Mouse (Mus musculus): ENCODE data around the gene Dtnb. TPM values are rescaled to one million over a fixed set of nuclear protein-coding genes. Genes with fewer than 3 reads are reported as not detected.

Gene Dtnb
- polyA plus RNA-seq, 1 experiment from 2014 or later, result 17.3 TPM

DNA sequence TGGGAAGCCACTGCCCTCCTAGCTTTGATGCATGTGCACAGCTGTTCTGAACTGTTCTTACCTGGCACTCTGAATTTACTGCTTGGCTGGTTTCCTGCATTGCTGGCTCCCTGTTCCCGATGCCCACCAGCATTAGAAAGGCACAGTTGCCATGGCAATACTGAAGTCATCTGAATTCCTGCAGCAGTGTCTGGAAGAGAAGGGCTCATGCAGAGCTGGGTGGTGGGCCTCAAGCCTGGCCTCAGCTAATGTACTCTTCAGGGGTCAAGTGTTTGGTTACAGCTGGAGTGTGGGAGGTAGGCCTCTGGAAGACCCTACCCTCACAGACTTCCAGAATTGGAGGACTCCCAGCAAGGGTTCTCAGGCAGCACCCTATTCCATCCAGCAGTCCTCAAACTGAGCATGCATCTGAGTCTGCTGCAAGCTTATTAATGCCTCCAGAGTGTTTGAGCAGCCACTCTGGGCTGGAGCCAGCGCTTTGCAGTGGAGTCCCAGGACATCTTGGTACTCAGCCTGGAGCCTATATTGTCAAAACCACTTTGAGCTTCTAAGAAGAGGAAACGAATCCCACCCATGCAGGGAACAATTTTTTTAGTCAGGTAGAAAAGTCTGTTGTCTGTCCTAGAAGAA is 211.1 kb downstream of the Dtnb start:
- H3K27me3 ChIP-seq (replicated peaks; ENCODE audit: control insufficient read depth, insufficient read depth, low read length), result no peaks in the 10 kb centered on the region
- no peak overlapping the region; the same call in 1 of the 2 replicates for H3K27ac ChIP-seq (ENCODE audit: low read length)
- 36% methylated on average over 3 of the region's 3 CpGs for WGBS
- H3K4me3 ChIP-seq (ENCODE audit: low read length), result no peak overlapping the region
- peaks cover 80% of the 10 kb centered on the region for H3K4me1 ChIP-seq (ENCODE audit: control insufficient read depth, insufficient read depth, low read length)
- no peaks in the 10 kb centered on the region for H3K9me3 ChIP-seq (ENCODE audit: control insufficient read depth, low read length)
- no peak for ATAC-seq
- no peak overlapping the region for H3K4me2 ChIP-seq (ENCODE audit: low read depth, low read length)
- no peaks in the 10 kb centered on the region for H3K36me3 ChIP-seq (ENCODE audit: control insufficient read depth, insufficient read depth, low read length)
- H3K9ac ChIP-seq (ENCODE audit: low read depth, low read length), result no peak overlapping the region

DNA sequence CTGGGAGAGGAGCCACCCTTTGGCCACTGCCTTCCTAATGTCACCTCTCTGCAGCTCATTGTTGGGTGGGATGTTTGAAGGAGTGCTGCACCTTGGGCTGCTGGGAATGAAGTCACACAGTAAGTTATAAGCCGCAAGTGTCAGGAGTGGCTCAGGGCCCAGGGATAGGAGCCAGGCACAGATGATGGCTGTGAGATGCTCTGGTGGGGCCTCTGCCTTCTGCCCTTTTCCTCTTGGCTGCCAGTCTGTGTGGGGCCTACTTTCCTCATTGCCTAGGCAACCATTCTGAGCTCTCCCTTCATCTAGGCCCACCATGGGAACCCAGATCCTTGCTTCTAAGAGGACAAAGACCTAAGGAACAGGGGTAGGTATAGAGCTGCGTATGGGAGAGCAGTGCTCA is 212.1 kb downstream of the Dtnb start:
- Histone ChIP-seq H3K4me1 (ENCODE audit: control insufficient read depth, insufficient read depth, low read length) (peaks cover 84% of the 10 kb centered on the region), H3K9ac (ENCODE audit: low read depth, low read length) (peak overlapping the region; percentile 44), H3K36me3 (ENCODE audit: control insufficient read depth, insufficient read depth, low read length) (no peaks in the 10 kb centered on the region), H3K9me3 (ENCODE audit: control insufficient read depth, low read length) (no peaks in the 10 kb centered on the region), H3K4me2 (ENCODE audit: low read depth, low read length) (no peak overlapping the region), H3K27ac (ENCODE audit: low read length) (peak overlapping the region; percentile 85), H3K4me3 (ENCODE audit: low read length) (no peak overlapping the region), H3K27me3 (replicated peaks; ENCODE audit: control insufficient read depth, insufficient read depth, low read length) (no peaks in the 10 kb centered on the region)
- 66% methylated on average over 2 of the region's 2 CpGs for WGBS
- no peak for ATAC-seq

DNA sequence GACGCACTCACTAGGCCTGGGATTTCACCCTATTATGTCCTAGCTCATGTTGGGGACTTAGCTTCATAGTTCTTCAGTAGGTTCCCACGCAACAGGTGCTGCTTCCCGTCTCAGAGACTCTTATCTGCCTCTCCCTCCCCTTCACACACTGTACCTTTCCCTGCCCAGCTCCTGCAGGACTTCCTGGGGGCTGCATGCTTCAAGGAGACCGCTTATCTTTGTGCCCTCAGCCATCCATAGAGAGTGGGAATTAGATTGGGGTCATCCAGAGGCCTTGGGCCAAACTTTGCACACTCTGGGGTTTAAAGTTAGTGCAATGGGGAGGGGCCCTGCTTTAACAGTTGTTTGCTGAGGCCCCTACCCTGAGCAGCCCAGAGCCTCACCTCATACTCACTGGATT is 212.5 kb downstream of the Dtnb start:
- Histone ChIP-seq H3K27ac (ENCODE audit: low read length) (peak overlapping the region; percentile 85), H3K4me2 (ENCODE audit: low read depth, low read length) (no peak overlapping the region), H3K4me1 (ENCODE audit: control insufficient read depth, insufficient read depth, low read length) (peaks cover 85% of the 10 kb centered on the region), H3K36me3 (ENCODE audit: control insufficient read depth, insufficient read depth, low read length) (no peaks in the 10 kb centered on the region), H3K9me3 (ENCODE audit: control insufficient read depth, low read length) (no peaks in the 10 kb centered on the region), H3K4me3 (ENCODE audit: low read length) (no peak overlapping the region), H3K27me3 (replicated peaks; ENCODE audit: control insufficient read depth, insufficient read depth, low read length) (no peaks in the 10 kb centered on the region), H3K9ac (ENCODE audit: low read depth, low read length) (peak overlapping the region; percentile 44; the same call in 1 of the 2 replicates)
- peak; percentile 83 for ATAC-seq
- WGBS, result 60% methylated on average over 4 of the region's 4 CpGs

DNA sequence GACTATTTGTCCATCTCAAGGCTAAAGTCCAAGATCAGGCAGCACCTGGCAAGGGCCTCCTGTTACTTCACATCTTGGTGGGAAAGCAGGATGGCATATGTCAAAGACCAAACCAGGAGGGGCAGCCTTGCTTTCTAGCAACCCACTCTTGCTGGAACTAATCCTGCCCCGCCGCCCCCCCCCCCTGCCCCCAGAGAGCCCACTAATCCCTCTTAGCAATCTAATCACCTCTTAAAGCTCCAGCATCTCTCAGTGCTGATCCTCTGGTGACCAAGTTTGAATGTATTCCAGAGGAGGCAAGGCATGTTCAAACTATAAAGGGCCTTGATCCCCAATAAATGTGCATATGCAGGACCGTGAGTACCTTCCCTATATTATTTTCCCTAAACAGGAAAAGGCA is 214.9 kb downstream of the Dtnb start:
- 0 out of 2 replicates have a peak overlapping the region, but pooled peaks have one; percentile 1 for H3K27ac ChIP-seq (ENCODE audit: low read length)
- H3K4me3 ChIP-seq (ENCODE audit: low read length), result no peak overlapping the region
- H3K27me3 ChIP-seq (replicated peaks; ENCODE audit: control insufficient read depth, insufficient read depth, low read length), result no peaks in the 10 kb centered on the region
- 46% methylated on average over 3 of the region's 3 CpGs for WGBS
- H3K4me1 ChIP-seq (ENCODE audit: control insufficient read depth, insufficient read depth, low read length), result peaks cover 70% of the 10 kb centered on the region
- H3K9me3 ChIP-seq (ENCODE audit: control insufficient read depth, low read length), result no peaks in the 10 kb centered on the region
- no peak overlapping the region for H3K4me2 ChIP-seq (ENCODE audit: low read depth, low read length)
- ATAC-seq, result no peak
- H3K9ac ChIP-seq (ENCODE audit: low read depth, low read length), result no peak overlapping the region
- no peaks in the 10 kb centered on the region for H3K36me3 ChIP-seq (ENCODE audit: control insufficient read depth, insufficient read depth, low read length)

DNA sequence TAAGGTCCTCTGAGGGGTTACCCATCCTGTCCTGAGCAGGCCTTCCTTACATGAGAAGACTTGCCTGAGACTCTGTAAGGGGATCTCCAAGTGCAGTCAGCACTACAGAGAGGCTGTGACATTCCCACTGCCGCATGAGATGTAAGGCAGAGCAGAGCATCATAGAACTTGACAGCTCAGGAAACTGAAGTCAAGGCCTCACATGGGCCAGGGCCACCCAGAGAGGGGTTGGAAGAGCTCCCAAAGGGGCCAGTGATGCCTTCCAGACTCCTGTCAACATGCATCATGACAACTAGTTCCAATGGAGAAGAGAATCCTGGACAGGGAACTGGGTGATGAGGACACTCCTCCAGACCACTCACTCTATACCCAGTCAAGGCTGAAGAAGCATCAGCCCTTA is 215.4 kb downstream of the Dtnb start:
- H3K27me3 ChIP-seq (replicated peaks; ENCODE audit: control insufficient read depth, insufficient read depth, low read length), result no peaks in the 10 kb centered on the region
- ATAC-seq, result no peak
- H3K9me3 ChIP-seq (ENCODE audit: control insufficient read depth, low read length), result no peaks in the 10 kb centered on the region
- H3K36me3 ChIP-seq (ENCODE audit: control insufficient read depth, insufficient read depth, low read length), result no peaks in the 10 kb centered on the region
- WGBS, result 39% methylated on average over 1 of the region's 1 CpGs
- 0 out of 2 replicates have a peak overlapping the region, but pooled peaks have one; percentile 1 for H3K27ac ChIP-seq (ENCODE audit: low read length)
- H3K9ac ChIP-seq (ENCODE audit: low read depth, low read length), result no peak overlapping the region
- H3K4me1 ChIP-seq (ENCODE audit: control insufficient read depth, insufficient read depth, low read length), result peaks cover 70% of the 10 kb centered on the region
- no peak overlapping the region for H3K4me2 ChIP-seq (ENCODE audit: low read depth, low read length)
- no peak overlapping the region for H3K4me3 ChIP-seq (ENCODE audit: low read length)

DNA sequence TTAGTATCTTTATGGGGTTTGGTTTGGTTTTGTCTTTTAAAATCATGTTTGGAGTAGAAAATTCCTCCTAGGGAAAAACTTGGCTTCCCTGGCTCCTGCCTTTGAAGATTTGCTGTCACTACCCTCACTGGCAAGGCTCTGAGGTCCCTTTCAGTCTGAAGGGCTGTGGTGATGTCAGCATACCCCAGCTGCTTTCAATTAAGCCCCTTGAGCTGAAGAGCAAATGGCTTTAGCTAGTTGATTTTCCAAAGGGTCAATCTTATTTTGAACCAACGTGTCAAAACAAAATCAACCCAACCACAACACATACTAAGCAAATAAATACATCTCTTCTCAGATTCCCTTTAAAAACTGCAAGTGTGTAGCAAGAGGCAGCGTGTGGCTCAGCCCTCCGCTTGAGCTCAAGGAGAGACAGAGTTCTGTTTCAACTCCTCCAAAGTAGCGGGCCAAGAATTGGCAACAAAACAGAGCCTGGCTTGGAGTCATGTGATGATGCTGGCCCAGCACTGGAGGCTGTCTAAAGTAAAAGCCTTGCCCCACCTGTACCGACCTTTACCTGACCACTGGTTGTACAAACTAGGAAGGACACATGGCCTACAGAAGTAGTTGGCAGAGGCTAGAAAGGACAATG is 216.4 kb downstream of the Dtnb start:
- H3K4me1 ChIP-seq (ENCODE audit: control insufficient read depth, insufficient read depth, low read length), result peaks cover 61% of the 10 kb centered on the region
- H3K9me3 ChIP-seq (ENCODE audit: control insufficient read depth, low read length), result no peaks in the 10 kb centered on the region
- no peak overlapping the region for H3K4me3 ChIP-seq (ENCODE audit: low read length)
- H3K36me3 ChIP-seq (ENCODE audit: control insufficient read depth, insufficient read depth, low read length), result no peaks in the 10 kb centered on the region
- H3K4me2 ChIP-seq (ENCODE audit: low read depth, low read length), result no peak overlapping the region
- H3K27me3 ChIP-seq (replicated peaks; ENCODE audit: control insufficient read depth, insufficient read depth, low read length), result no peaks in the 10 kb centered on the region
- no peak overlapping the region for H3K9ac ChIP-seq (ENCODE audit: low read depth, low read length)
- 49% methylated on average over 5 of the region's 5 CpGs for WGBS
- H3K27ac ChIP-seq (ENCODE audit: low read length), result no peak overlapping the region
- ATAC-seq, result no peak

DNA sequence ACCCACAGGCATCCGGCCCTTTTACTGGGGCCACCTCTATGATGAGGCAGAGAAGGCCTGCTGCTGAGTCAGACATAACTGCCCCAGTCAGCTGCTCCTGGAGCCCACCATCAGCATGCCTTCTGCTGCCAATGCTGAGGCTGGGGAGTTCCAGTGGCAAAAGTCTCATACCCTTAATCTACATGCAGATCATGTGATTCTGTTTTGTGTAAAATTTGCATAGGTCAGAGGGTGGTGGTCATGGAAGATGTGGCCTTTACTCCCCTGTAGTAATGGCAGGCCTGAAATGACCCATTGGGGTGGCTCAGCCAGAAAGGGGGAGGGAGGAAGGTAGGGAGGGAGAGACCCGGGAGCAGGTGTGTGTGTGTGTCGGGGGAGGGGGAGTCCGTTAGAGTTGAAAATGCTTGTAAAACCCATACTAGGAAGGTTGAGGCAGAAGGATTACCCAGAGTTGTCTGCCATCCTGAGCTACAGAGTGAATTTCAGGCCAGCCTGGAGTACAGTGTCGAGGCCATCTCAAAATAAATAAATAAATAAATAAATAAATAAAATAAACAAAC is 217.5 kb downstream of the Dtnb start:
- no peaks in the 10 kb centered on the region for H3K36me3 ChIP-seq (ENCODE audit: control insufficient read depth, insufficient read depth, low read length)
- peaks cover 51% of the 10 kb centered on the region for H3K4me1 ChIP-seq (ENCODE audit: control insufficient read depth, insufficient read depth, low read length)
- H3K27me3 ChIP-seq (replicated peaks; ENCODE audit: control insufficient read depth, insufficient read depth, low read length), result no peaks in the 10 kb centered on the region
- 69% methylated on average over 5 of the region's 5 CpGs for WGBS
- H3K9ac ChIP-seq (ENCODE audit: low read depth, low read length), result no peak overlapping the region
- no peak overlapping the region for H3K4me2 ChIP-seq (ENCODE audit: low read depth, low read length)
- no peak overlapping the region for H3K4me3 ChIP-seq (ENCODE audit: low read length)
- no peaks in the 10 kb centered on the region for H3K9me3 ChIP-seq (ENCODE audit: control insufficient read depth, low read length)
- H3K27ac ChIP-seq (ENCODE audit: low read length), result no peak overlapping the region
- no peak for ATAC-seq

DNA sequence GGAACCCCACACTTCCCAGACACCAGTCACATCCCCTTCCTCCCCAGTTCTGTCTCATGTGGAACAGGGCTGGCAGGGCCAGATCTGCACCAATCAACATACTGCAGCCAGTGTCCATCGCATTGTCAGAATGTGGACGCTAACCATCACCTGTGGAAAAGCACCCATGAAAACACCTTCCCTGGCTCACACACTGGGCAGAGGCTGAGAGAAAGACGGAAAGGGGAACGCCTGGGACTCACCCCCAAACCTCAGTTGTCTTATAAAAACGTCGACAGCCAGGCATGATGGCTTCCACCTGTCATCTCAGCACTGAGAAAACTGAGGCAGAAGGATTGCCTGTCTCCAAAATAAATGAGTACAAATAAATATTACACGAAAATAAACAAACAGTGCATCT is 219.1 kb downstream of the Dtnb start:
- H3K9ac ChIP-seq (ENCODE audit: low read depth, low read length), result peak overlapping the region; percentile 41

DNA sequence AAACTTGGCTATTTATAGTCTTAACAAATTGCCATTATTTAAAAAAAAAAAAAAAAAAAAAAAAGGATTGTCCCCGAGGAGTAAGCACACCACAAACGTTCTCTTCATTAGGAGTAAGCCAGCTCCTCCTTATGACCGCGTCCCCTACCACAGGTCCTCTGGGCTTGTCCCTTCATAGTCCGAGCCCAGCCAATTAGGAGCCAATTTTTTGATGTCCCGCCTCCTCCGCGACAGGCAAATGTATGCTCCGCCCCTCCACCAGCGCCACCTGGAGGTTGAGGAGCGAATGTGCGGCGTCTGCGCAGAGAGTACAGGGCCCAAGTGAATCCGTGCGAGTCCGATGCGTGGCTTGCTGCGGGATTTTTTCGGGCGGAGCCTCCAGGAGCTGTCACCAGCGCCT is 219.6 kb downstream of the Dtnb start:
- Histone ChIP-seq H3K27me3 (replicated peaks; ENCODE audit: control insufficient read depth, insufficient read depth, low read length) (no peaks in the 10 kb centered on the region), H3K4me2 (ENCODE audit: low read depth, low read length) (peak overlapping the region; percentile 75), H3K9ac (ENCODE audit: low read depth, low read length) (peak overlapping the region; percentile 69), H3K27ac (ENCODE audit: low read length) (no peak overlapping the region; the same call in 1 of the 2 replicates), H3K36me3 (ENCODE audit: control insufficient read depth, insufficient read depth, low read length) (no peaks in the 10 kb centered on the region), H3K9me3 (ENCODE audit: control insufficient read depth, low read length) (no peaks in the 10 kb centered on the region), H3K4me3 (ENCODE audit: low read length) (peak overlapping the region; percentile 47), H3K4me1 (ENCODE audit: control insufficient read depth, insufficient read depth, low read length) (peaks cover 36% of the 10 kb centered on the region)
- ATAC-seq, result peak; percentile 89
- under 1% methylated on average over 22 of the region's 22 CpGs for WGBS

More for the DNA sequence above, 219.1 kb downstream of the Dtnb start:
- ATAC-seq, result no peak
- peaks cover 38% of the 10 kb centered on the region for H3K4me1 ChIP-seq (ENCODE audit: control insufficient read depth, insufficient read depth, low read length)
- H3K4me3 ChIP-seq (ENCODE audit: low read length), result peak overlapping the region; percentile 47
- H3K27me3 ChIP-seq (replicated peaks; ENCODE audit: control insufficient read depth, insufficient read depth, low read length), result no peaks in the 10 kb centered on the region
- peak overlapping the region; percentile 75 for H3K4me2 ChIP-seq (ENCODE audit: low read depth, low read length)
- no peak overlapping the region for H3K27ac ChIP-seq (ENCODE audit: low read length)
- 43% methylated on average over 7 of the region's 7 CpGs for WGBS
- H3K9me3 ChIP-seq (ENCODE audit: control insufficient read depth, low read length), result no peaks in the 10 kb centered on the region
- H3K36me3 ChIP-seq (ENCODE audit: control insufficient read depth, insufficient read depth, low read length), result no peaks in the 10 kb centered on the region
